Mouse (Mus musculus) right cerebral cortex, postnatal 25 days (tissue): Measurements from ENCODE around the gene Polr2h.

Experiments used
- DNase-seq: peaks from one replicate; pipeline ENCODE4 v3.0.0; 2022

The Polr2h gene

GRCm38 (mm10) chr16:20701729-20702521, 15.5 kb upstream of the Polr2h start:
- no peak for DNase-seq

DNA sequence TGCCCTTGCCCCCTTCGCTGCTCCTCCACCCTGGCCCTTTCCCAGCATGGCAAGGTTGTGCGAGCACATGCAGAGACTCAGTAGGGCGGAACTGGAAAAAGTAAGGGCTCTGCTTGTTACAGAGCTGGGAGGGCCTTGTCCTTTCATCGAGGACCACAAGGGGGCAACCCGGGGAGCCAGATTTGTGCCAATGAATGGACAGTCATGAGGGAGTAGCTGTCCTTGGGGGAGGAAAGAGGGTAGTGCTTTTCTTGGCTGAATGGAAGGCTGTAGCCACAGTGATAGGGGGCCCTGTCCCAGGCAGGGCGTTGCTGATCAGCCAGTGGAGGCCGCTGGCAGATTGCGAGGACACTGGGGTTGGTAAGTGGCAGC, 15.0 kb upstream of the Polr2h start:
- DNase-seq, result no peak

DNA sequence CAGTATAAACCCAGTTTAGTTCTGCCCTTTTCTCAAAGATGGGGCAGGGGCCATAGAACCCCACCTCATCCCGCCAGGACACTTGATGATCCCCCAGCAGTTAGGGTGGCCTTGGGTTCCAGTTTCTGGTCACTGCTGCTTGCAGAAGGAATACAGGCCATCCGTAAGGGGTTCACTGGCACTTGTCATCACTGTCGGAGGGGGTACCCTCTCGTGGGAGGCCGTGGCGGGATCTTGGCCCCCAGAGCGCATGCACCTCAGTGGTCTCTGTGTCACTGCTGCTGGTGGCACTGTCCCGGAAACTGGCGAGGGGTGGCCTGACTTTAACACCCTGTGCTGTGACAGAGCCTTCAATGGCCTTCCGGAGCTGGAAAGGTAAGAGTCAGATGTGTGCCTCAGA, 14.4 kb upstream of the Polr2h start:
- DNase-seq, result no peak

DNA sequence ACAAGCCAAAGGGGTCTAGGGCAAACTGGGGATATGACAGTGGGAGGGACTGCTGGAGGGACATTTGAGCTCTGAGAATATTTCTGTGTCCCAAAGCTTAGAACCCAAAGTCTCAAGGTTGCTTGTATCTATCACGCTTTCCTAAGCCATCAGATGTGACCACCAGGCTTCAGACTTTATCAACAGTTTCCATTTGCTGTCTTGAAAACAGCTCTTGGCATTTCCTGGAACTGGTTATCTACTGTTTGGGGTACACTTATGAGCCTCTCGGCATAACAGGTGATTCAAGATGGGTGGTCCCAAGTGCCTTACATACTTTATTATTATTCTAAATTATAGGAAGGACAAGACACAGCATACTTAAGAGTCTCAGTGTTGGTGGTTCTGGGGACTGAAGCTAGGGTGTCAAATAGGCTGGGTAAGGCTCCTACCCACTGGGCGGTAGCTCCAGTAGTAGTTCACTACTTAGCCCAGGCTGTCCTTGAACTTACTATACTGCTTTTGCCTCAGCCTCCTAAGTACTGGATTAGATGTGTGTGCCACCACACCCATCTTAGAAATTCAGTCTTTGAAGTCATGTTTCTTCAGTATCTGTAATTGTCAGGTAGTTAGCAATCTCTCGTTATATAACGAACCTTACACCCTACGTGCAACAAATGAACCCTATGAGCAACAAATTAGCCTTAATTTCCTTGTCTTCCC, 13.6 kb upstream of the Polr2h start:
- DNase-seq, result no peak

- DNase-seq, result no peak
Observed at GRCm38 (mm10) chr16:20705786-20706185, 11.7 kb upstream of the Polr2h start.

- no peak for DNase-seq
Observed at GRCm38 (mm10) chr16:20706407-20707055, 10.9 kb upstream of the Polr2h start.

GRCm38 (mm10) chr16:20708220-20708938, 9.1 kb upstream of the Polr2h start:
- no peak for DNase-seq

DNA sequence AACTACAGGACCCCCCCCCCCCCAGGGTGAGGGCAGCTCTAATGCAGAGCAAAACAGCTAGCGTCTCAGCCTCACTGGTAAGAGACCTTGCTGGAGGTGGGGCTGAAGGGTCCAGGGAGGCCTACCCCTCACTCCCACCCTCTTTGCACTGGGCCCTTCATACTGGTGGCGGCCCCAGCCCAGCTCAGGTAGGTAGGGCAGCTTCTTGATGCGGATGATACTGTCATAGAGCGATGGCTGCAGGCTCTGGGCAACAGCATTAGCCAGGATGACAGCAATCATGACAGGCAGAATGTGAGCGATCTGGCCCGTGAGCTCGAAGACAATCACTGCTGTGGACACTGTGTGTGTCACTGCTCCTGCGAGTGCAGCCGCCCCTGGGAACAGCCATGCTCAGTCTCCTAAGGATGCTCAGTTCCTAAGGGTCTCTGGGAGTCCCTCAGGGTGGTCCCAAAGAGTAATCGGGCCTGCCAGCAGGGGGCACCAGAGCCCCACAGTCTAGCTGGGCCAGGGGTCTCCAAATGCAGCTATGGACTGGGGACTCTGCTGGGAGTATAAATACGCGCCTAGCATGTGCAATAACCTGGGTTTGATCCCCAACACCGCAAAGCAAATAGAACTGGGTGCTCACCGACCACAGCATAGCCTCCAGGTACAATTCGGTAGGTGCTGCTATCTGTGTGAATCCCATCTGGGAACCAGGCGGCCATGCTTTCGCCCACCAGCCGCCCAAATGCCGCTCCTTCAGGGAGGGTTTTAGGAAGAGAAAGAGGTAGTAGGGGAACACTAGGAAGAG, 8.3 kb upstream of the Polr2h start:
- no peak for DNase-seq

DNA sequence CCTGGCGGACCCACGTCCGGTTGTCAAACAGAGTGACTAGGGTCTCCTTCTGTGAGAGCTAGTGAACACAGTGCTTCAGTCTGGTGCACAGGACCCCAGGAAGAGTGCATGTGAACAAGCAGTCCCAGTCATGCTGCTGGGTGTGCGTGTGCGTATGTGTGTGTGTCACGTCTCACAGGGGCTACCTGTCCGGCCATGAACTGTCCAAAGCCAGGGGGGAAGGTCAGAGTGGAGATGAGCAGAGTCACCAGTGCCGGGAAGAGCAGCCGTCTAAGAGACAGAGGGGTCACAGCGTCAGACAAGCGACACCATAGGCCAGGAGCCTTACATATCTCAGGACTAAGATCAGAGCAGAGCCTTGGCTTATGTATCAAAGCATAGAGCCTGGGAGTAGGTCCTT, 7.1 kb upstream of the Polr2h start:
- DNase-seq, result no peak

- no peak for DNase-seq
Observed at GRCm38 (mm10) chr16:20710810-20711209, 6.7 kb upstream of the Polr2h start.

DNA sequence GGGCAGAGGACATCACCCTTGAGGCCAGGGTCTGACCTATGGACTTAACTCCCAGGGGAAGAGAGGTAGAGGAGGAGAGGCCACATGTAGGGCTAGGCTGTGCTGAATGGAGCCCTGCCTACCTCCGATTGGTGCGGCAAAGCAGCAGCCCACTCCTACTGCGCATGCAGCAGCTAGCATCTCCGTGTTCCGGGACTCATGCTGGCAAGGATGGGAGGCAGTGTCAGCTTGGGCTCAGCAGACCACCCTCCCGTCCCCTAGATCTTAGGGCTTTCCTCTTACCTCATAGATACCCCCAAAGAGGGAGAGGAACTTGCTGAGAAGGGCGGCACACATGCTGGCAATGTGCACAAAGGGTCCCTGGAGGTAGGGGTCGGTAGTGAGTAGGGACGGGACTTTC, 5.3 kb upstream of the Polr2h start:
- DNase-seq, result no peak

- no peak for DNase-seq
Observed at GRCm38 (mm10) chr16:20712889-20713288, 4.6 kb upstream of the Polr2h start.

- DNase-seq, result no peak
Observed at GRCm38 (mm10) chr16:20714307-20715080, 3.0 kb upstream of the Polr2h start.

DNA sequence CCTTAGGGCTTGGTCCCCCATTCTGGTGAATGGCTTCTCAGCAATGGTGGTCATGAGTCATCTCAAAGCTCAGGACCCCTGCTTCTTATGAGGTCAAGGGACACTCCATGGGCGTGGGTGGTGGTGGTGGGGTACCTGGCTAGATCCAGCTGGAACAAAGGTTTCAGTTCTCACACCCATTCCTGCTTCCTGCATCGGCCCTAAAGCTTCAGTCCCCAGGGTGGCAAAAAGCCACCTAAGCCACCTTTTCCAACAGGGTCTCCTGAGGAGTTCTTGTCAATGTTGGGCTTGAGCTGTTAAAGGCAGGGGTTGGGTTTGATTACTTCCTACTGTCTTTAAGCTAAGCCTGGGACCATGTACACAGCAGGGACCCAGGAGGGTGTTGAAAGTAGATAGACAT, 2.3 kb upstream of the Polr2h start:
- DNase-seq, result no peak

- DNase-seq, result no peak
Observed at GRCm38 (mm10) chr16:20715566-20715965, 1.9 kb upstream of the Polr2h start.

DNA sequence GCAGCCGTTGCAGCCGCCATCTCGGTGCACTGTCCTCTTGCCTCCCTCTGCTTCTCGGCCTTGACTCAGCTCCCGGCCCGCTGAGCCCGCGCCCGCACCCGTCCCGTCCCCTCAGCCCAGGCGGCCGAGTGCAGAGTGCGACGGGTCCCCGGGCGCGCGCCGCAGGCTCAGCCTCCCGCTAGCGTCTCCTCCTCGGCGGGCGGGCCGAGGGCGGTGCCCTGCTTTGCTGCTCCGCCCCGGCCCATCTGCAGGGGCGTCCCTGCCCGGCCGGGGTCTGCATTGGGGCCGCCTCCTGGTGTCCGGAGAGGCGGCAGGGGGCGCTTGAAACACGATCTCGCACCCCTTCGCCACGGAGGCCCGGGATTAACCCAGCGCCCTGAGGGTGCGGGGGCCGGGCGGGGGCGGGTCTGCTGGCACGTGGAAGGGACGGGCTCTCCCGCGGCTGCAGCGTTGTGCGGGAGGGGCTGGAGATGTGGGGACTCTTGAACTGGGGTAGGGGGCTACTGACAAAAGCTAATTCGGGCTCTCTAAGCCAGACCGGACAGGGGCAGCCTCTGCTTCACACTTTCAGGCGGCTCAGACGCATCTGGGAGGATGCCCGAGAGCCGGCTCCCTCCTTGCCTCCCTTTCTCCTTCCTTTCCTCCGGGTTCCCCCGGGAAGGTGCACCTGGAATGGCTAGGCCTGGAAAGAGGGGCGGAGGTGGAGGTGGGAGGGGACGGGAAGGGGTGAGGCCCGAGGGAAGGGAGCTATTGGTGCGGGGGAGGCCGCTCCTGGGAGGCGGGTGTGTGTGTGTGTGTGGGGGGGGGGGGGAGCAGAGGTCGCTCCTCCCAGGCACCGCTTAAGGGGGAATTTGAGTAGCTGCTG, 1.3 kb upstream of the Polr2h start:
- peak; percentile 89 for DNase-seq

DNA sequence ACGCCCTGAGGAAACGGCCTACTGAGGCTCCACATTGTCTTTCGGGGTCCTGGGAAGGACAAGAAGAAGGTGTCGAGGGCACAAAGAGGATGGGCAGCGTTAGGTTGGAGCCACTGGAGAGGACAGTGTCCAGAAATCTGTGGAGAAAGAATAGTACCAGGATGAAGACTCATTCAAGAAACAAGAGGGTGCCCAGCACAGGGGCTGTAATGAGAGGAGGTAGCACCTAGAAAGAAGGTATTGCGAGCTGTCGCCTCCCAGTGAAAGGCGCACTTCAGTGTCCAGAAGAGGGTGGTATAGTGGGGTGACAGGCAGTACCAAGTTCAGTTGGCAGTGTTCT, 654 bp upstream of the Polr2h start:
- DNase-seq, result no peak

DNA sequence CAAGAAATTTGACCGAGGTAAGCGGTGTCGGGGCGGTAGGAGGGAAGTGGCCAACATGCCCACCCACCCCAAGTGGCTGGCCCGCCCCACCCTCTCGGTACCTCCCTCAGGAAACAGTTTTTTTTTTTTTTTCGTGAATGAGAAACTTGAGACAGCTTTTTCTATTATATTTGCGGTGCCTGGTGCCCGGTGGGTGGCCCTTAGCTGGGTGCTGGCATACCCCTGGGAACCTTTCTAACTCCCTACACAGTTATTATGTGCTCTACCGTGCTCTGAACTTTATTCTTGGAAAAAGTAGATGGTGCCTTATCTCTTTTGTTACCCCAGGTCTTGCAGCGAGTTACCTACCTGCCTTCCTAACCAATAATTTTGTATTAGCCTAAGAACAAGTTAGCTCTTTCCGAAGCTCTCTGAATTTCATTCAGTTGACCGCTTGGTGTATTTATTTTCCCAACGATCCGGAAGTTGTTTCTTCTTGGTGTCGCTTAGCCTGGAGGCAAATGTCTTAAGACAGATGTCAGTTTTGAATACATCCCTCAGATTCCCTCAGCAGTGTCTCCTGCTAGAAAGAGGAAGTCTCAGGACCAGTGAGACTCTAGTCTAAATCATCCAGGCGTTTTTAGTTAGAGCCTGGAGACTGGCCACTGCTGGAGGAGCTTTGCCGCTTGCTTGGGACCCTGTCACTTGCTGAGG, 659 bp downstream of the Polr2h start:
- DNase-seq, result no peak

- DNase-seq, result no peak
Observed at GRCm38 (mm10) chr16:20721808-20722207, 4.3 kb downstream of the Polr2h start.

- DNase-seq, result no peak
Observed at GRCm38 (mm10) chr16:20722736-20723135, 5.3 kb downstream of the Polr2h start.
